ENCODE assay signal across 14 mouse cellular contexts in the genomic region with DNA sequence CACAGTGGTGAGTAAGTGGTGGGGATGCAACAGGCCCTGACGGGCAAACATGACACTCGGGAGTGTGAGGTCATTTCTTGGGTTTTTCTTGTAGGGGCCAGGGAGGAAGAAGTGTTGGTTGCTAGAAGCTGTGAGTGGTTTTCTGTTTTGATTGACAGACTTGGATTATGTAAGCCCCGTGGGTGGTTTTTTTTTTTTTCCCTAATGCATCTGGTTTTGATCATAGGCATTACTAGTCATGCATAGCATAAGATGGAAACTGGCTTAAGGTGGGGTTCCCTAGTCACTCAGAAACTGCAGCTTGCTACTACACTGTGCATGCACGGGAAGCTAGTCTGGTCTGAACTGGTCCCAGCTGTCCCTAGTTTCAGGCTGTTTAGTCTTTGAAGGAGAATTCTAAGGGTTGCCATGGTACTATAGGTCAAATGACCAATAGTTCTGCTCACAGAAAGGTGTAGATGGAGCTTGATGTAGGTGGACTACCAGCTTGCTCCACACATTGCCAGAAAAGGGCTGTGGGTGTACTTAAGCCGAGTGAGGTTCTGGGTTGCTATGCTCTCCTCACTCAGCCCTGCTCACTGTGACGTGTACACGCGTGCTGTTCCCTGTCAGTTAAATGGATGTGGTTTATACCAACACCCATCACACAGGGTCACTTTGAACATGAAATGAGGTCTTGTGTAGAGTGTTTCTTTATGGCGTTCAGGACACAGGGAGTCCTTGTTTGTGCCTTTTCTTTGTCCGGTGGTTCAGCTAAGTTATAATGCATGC.
A peak's percentile ranks its signal among the peaks of the same experiment; 100 is the strongest.
DNase-seq lines count a peak whose midpoint lies in the region; ATAC-seq and TF ChIP-seq lines count a peak whose summit lies in the region.
"Had no signal": no experiment of that assay in that cellular context is flagged by ENCODE, and none has a peak within 500 bp of the region (broad histone marks: within the 10 kb centered on the region; RNA-seq: fewer than 3 reads in every experiment).

No protein-coding gene starts in this region.

- no peak for TF ChIP-seq CTCF in stomach, postnatal 0 days (IDR thresholded peaks at IDR 0.05; ENCODE audit: low read depth)

- no peaks in the 10 kb centered on the region for H3K4me1 ChIP-seq in kidney, embryonic 15.5 days
- H3K4me1 ChIP-seq in embryonic facial prominence, embryonic 11.5 days (ENCODE audit: control insufficient read depth, insufficient read depth, low read length): no peaks in the 10 kb centered on the region
- H3K4me1 ChIP-seq in neural tube, embryonic 15.5 days: 0 out of 2 replicates have a peak, but pooled peaks cover 3% of the 10 kb centered on the region
- no peaks in the 10 kb centered on the region for H3K4me1 ChIP-seq in stomach, postnatal 0 days (replicated peaks; ENCODE audit: control insufficient read depth, insufficient read depth)

- H3K4me3 ChIP-seq in kidney, embryonic 15.5 days (replicated peaks): no peak overlapping the region
- no peak overlapping the region for H3K4me3 ChIP-seq in embryonic facial prominence, embryonic 11.5 days (ENCODE audit: low read depth, low read length)
- no peak overlapping the region for H3K4me3 ChIP-seq in neural tube, embryonic 15.5 days (replicated peaks)
- no peak overlapping the region for H3K4me3 ChIP-seq in stomach, postnatal 0 days (ENCODE audit: low read depth, low read length)

- peak; percentile 52; the same call in 1 of the 2 replicates for ATAC-seq in kidney, embryonic 15.5 days (replicated peaks; ENCODE audit: low FRiP score)
- ATAC-seq in embryonic facial prominence, embryonic 11.5 days (replicated peaks; ENCODE audit: insufficient number of reproducible peaks, low FRiP score, low TSS enrichment, low read depth): peak; percentile 89
- ATAC-seq in megakaryocyte progenitor cell, adult 5-6 weeks (replicated peaks; ENCODE audit: poor library complexity): peak; percentile 67
- no peak for ATAC-seq in neural tube, embryonic 15.5 days (ENCODE audit: low FRiP score)
- no peak for ATAC-seq in stomach, postnatal 0 days (ENCODE audit: low FRiP score, low TSS enrichment)
- ATAC-seq: CD4-positive, CD25-positive, alpha-beta regulatory T cell, adult 4 months; Patski had no signal

- no peak overlapping the region for H3K27ac ChIP-seq in kidney, embryonic 15.5 days
- no peak overlapping the region for H3K27ac ChIP-seq in embryonic facial prominence, embryonic 11.5 days (replicated peaks; ENCODE audit: low read depth, low read length)
- no peak overlapping the region for H3K27ac ChIP-seq in neural tube, embryonic 15.5 days (replicated peaks)
- H3K27ac ChIP-seq in stomach, postnatal 0 days (replicated peaks): no peak overlapping the region

- DNase-seq in kidney, postnatal 36 days: no peak
- DNase-seq in A20 (ENCODE audit: low read depth, low spot score): peak; percentile 4
- DNase-seq in embryonic facial prominence, embryonic 11.5 days (ENCODE audit: low spot score): peak; percentile 74
- DNase-seq in gastrocnemius, postnatal 10 days: no peak
- DNase-seq in stomach, postnatal 0 days (ENCODE audit: low spot score): no peak
- DNase-seq: adrenal gland, adult 8-10 months; cerebellum, postnatal 14 days; lung, embryonic 14.5 days; thymus, adult 2 months had no signal

- H3K9ac ChIP-seq in kidney, embryonic 15.5 days: no peak overlapping the region
- no peak overlapping the region for H3K9ac ChIP-seq in embryonic facial prominence, embryonic 11.5 days (replicated peaks; ENCODE audit: low read length)
- H3K9ac ChIP-seq in neural tube, embryonic 15.5 days (replicated peaks): no peak overlapping the region
- H3K9ac ChIP-seq in stomach, postnatal 0 days (ENCODE audit: low read length): no peak overlapping the region
- H3K9ac ChIP-seq: lung, embryonic 14.5 days had no signal

- H3K27me3 ChIP-seq in kidney, embryonic 15.5 days: no peaks in the 10 kb centered on the region
- no peaks in the 10 kb centered on the region for H3K27me3 ChIP-seq in embryonic facial prominence, embryonic 11.5 days (ENCODE audit: control insufficient read depth, insufficient read depth, low read length)
- H3K27me3 ChIP-seq in neural tube, embryonic 15.5 days (replicated peaks): no peaks in the 10 kb centered on the region
- H3K27me3 ChIP-seq in stomach, postnatal 0 days (ENCODE audit: control insufficient read depth, insufficient read depth, low read length): no peaks in the 10 kb centered on the region

- no peaks in the 10 kb centered on the region for H3K9me3 ChIP-seq in kidney, embryonic 15.5 days (replicated peaks)
- no peaks in the 10 kb centered on the region for H3K9me3 ChIP-seq in embryonic facial prominence, embryonic 11.5 days (replicated peaks; ENCODE audit: control insufficient read depth, low read length)
- no peaks in the 10 kb centered on the region for H3K9me3 ChIP-seq in neural tube, embryonic 15.5 days (replicated peaks)
- no peaks in the 10 kb centered on the region for H3K9me3 ChIP-seq in stomach, postnatal 0 days (ENCODE audit: control insufficient read depth, low read length)

- WGBS in kidney, embryonic 15.5 days: 79% methylated on average over 10 of the region's 10 CpGs
- WGBS in embryonic facial prominence, embryonic 11.5 days: 64% methylated on average over 10 of the region's 10 CpGs
- 76% methylated on average over 10 of the region's 10 CpGs for WGBS in neural tube, embryonic 15.5 days
- WGBS in stomach, postnatal 0 days: 79% methylated on average over 10 of the region's 10 CpGs

- H3K4me2 ChIP-seq in kidney, embryonic 15.5 days: no peak overlapping the region
- H3K4me2 ChIP-seq in embryonic facial prominence, embryonic 11.5 days (ENCODE audit: low read depth, low read length): no peak overlapping the region
- no peak overlapping the region for H3K4me2 ChIP-seq in neural tube, embryonic 15.5 days
- no peak overlapping the region for H3K4me2 ChIP-seq in stomach, postnatal 0 days (replicated peaks; ENCODE audit: low read depth)
- H3K4me2 ChIP-seq: lung, embryonic 14.5 days had no signal

- no peaks in the 10 kb centered on the region for H3K36me3 ChIP-seq in kidney, embryonic 15.5 days
- H3K36me3 ChIP-seq in embryonic facial prominence, embryonic 11.5 days (replicated peaks; ENCODE audit: control insufficient read depth, insufficient read depth, low read depth, low read length): no peaks in the 10 kb centered on the region
- no peaks in the 10 kb centered on the region for H3K36me3 ChIP-seq in neural tube, embryonic 15.5 days
- H3K36me3 ChIP-seq in stomach, postnatal 0 days (ENCODE audit: control insufficient read depth, insufficient read depth, low read length): no peaks in the 10 kb centered on the region

- TF ChIP-seq EP300 in stomach, postnatal 0 days (optimal IDR thresholded peaks at IDR 0.05): no peak

Comparison
In these comparisons a context has a peak if more than half of its experiments do, and no peak if none do; other contexts are left out.
1. ATAC-seq: peak in kidney, embryonic 15.5 days (single experiment), embryonic facial prominence, embryonic 11.5 days (single experiment) and megakaryocyte progenitor cell, adult 5-6 weeks (single experiment); none in neural tube, embryonic 15.5 days (single experiment) and stomach, postnatal 0 days (single experiment).
2. DNase-seq: peak in A20 (single experiment) and embryonic facial prominence, embryonic 11.5 days (single experiment); none in kidney, postnatal 36 days (0 of 2), gastrocnemius, postnatal 10 days (single experiment) and stomach, postnatal 0 days (single experiment).